Mouse (Mus musculus) spleen, adult 2 months (tissue): ENCODE measurements at regions not wholly inside any gene's neighbourhood (a gene's known extent, or its start where the extent isn't known, plus 50 kb on each side); places are given as distances from the start of the nearest gene placed in this dataset.

Experiments
- DNase-seq, 2 experiments: peaks; one replicate each; pipeline versions ENCODE4 v3.0.0 to v3.0.0-alpha.2; 2012 to 2021; ENCODE audit warnings: low spot score in 2 of 2, low read depth in 1 of 2
- H3K27ac ChIP-seq: fragments of 200-500 bp; 2 replicates; pipeline ENCODE4 v1.5.1; 2012; ENCODE audit warnings: low read length, inconsistent platforms; ENCODE audit not compliant: insufficient read depth
- H3K27me3 ChIP-seq: fragments of 200-500 bp; 2 replicates; pipeline ENCODE4 v1.6.1; 2012; ENCODE audit warnings: mild to moderate bottlenecking, moderate library complexity, low read length, inconsistent platforms; ENCODE audit not compliant: control insufficient read depth, insufficient read depth
- H3K36me3 ChIP-seq: fragments of 200-500 bp; 2 replicates; pipeline ENCODE4 v1.6.1; 2012; ENCODE audit warnings: mild to moderate bottlenecking, low read length, inconsistent platforms; ENCODE audit not compliant: control insufficient read depth, insufficient read depth
- H3K4me1 ChIP-seq: fragments of 200-500 bp; 2 replicates; pipeline ENCODE4 v1.6.1; 2011; ENCODE audit warnings: inconsistent platforms; ENCODE audit not compliant: control insufficient read depth, insufficient read depth, insufficient read length
- H3K4me3 ChIP-seq: fragments of 200-500 bp; 2 replicates; pipeline ENCODE4 v1.5.1; 2011; ENCODE audit warnings: mild to moderate bottlenecking, inconsistent platforms; ENCODE audit not compliant: insufficient read depth, insufficient read length; ENCODE audit errors: extremely low read depth
- CTCF ChIP-seq: fragments of 200-500 bp; IDR thresholded peaks from 2 replicates; pipeline ENCODE4 v1.5.1; 2011; ENCODE audit warnings: mild to moderate bottlenecking, inconsistent platforms; ENCODE audit not compliant: insufficient read depth, insufficient read length, insufficient replicate concordance; ENCODE audit errors: extremely low read depth
- POLR2A ChIP-seq: fragments of 200-500 bp; IDR thresholded peaks from 2 replicates; pipeline ENCODE4 v1.6.1; 2011; ENCODE audit warnings: low read depth, low read length, inconsistent platforms
- WGBS: fragments of 180-500 bp; shearing (Covaris S2); methylation state at CpG from one replicate; pipeline ENCODE4 v1.1.7; 2018; 5-methylcytosine and 5-hydroxymethylcytosine counted together

DNA sequence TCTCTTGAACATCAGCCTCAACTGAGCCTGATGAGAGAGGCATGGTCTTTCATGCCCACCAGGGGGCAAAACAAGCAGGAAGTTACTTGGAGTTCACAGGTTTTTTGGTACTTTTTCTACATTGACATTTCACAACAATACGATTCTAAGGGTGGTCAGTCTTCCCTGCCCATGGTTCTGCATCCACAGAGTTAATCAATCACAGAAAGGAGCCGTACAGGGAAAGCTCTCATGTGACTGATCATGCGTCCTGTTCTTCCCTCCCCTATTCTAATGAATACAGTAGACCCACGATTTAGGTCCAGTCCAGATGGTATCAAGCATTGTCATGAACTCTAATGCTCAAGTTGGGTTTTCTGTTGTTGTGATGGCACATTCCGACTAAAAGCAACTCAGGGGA, 115.6 kb upstream of the Cyyr1 start:
- Histone ChIP-seq H3K4me3 (no peak overlapping the region), H3K4me1 (no peaks in the 10 kb centered on the region), H3K27me3 (no peaks in the 10 kb centered on the region), H3K27ac (no peak overlapping the region), H3K36me3 (no peaks in the 10 kb centered on the region)
- DNase-seq: no peak
- WGBS: 85% methylated on average over 5 of the region's 5 CpGs
- no peak for TF ChIP-seq POLR2A
- no peak for TF ChIP-seq CTCF

DNA sequence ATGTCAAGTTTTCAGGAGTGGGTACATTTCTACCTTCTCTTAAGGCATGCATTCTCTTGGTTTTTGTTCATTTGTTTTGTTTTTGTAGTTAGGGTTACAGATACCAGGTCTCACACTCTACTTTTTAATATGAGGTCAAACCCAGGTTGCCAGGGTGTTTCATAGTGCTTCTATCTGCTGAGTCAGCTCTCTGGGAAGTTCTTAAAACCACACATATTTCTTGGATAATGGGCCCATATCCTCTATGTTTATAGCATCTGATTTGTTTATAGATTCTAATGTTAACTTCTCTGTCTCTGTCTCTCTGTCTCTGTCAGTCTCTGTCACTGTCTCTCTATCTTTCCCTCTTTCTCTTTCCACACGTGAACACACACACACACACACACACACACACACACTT, 114.6 kb upstream of the Cyyr1 start:
- DNase-seq: no peak
- Histone ChIP-seq H3K4me3 (no peak overlapping the region), H3K27ac (no peak overlapping the region), H3K27me3 (no peaks in the 10 kb centered on the region), H3K36me3 (no peaks in the 10 kb centered on the region), H3K4me1 (no peaks in the 10 kb centered on the region)
- TF ChIP-seq CTCF (no peak), POLR2A (no peak)
- 59% methylated on average over 1 of the region's 1 CpGs for WGBS

DNA sequence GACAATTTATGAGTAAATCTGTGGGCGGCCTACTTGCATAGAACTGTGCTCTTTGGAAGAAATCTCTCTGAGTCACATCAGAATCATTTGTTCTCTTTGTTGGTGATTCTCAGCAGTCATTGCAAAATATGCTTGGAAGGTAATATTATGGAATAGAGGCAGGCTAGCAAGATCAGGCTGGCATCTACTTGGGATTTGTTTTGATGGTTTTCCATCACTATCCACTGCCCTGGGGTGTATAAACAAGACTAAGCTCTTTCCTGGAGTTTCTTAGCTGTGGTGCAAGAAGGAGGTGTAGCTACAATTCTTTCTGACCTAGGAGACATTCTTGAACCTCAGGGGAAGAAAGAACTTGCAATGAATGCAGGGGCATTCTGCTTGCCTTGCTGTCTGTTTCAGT, 96.3 kb upstream of the Cyyr1 start:
- DNase-seq: no peak
- TF ChIP-seq POLR2A: no peak
- no peak for TF ChIP-seq CTCF
- no peaks in the 10 kb centered on the region for H3K27me3 ChIP-seq
- 98% methylated on average over 1 of the region's 1 CpGs for WGBS
- no peak overlapping the region for H3K4me3 ChIP-seq
- H3K4me1 ChIP-seq: no peaks in the 10 kb centered on the region
- H3K27ac ChIP-seq: no peak overlapping the region
- no peaks in the 10 kb centered on the region for H3K36me3 ChIP-seq

- H3K4me1 ChIP-seq: no peaks in the 10 kb centered on the region
- no peak overlapping the region for H3K27ac ChIP-seq
- DNase-seq: no peak
- no peaks in the 10 kb centered on the region for H3K36me3 ChIP-seq
- WGBS: 90% methylated on average over 4 of the region's 4 CpGs
- no peak overlapping the region for H3K4me3 ChIP-seq
- no peaks in the 10 kb centered on the region for H3K27me3 ChIP-seq
- TF ChIP-seq CTCF: no peak
- no peak for TF ChIP-seq POLR2A
These were observed 87.8 kb upstream of the Cyyr1 start for GRCm38 (mm10) chr16:85640992-85641391.

- TF ChIP-seq CTCF (no peak), POLR2A (no peak)
- no peak for DNase-seq
- 96% methylated on average over 1 of the region's 1 CpGs for WGBS
- Histone ChIP-seq H3K4me3 (no peak overlapping the region), H3K36me3 (no peaks in the 10 kb centered on the region), H3K27ac (no peak overlapping the region), H3K4me1 (no peaks in the 10 kb centered on the region), H3K27me3 (no peaks in the 10 kb centered on the region)
These were observed 83.9 kb upstream of the Cyyr1 start for GRCm38 (mm10) chr16:85637079-85637478.

GRCm38 (mm10) chr16:85629738-85630137, 76.5 kb upstream of the Cyyr1 start:
- Histone ChIP-seq H3K4me1 (no peaks in the 10 kb centered on the region), H3K4me3 (no peak overlapping the region), H3K27me3 (no peaks in the 10 kb centered on the region), H3K36me3 (no peaks in the 10 kb centered on the region), H3K27ac (no peak overlapping the region)
- TF ChIP-seq POLR2A: no peak
- no peak for TF ChIP-seq CTCF
- WGBS: 89% methylated on average over 3 of the region's 3 CpGs
- DNase-seq: no peak

- no peak for DNase-seq
- Histone ChIP-seq H3K27ac (no peak overlapping the region), H3K4me1 (no peaks in the 10 kb centered on the region), H3K4me3 (no peak overlapping the region), H3K27me3 (no peaks in the 10 kb centered on the region), H3K36me3 (no peaks in the 10 kb centered on the region)
- TF ChIP-seq POLR2A (no peak), CTCF (no peak)
- 87% methylated on average over 8 of the region's 8 CpGs for WGBS
These were observed 71.3 kb upstream of the Cyyr1 start for GRCm38 (mm10) chr16:85624505-85624904.

DNA sequence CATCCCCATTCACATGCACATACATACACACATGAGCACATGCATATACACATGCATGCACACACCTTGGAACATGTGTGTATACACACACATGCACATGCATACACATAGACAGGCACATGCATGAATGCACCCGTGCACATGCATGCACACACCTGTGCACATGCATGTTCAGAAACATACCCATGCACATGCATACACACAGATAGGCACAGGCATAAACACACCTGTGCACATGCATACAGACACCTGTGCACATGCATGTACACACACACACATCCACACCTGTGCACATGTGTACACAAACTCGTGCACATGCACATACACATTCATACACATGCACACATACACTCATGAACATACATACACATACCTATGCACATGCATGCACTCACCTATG, 50.9 kb upstream of the Cyyr1 start:
- H3K4me1 ChIP-seq: no peaks in the 10 kb centered on the region
- H3K27me3 ChIP-seq: no peaks in the 10 kb centered on the region
- DNase-seq: no peak
- no peak overlapping the region for H3K27ac ChIP-seq
- no peak for TF ChIP-seq POLR2A
- no peak for TF ChIP-seq CTCF
- WGBS: 71% methylated on average over 2 of the region's 2 CpGs
- H3K4me3 ChIP-seq: no peak overlapping the region
- H3K36me3 ChIP-seq: no peaks in the 10 kb centered on the region
